Mouse (Mus musculus) cortical plate, adult 2 months (tissue): ENCODE results near the gene Hoxa13. TPM values are rescaled to one million over a fixed set of nuclear protein-coding genes. Genes with fewer than 3 reads are reported as not detected.

Experiments
- H3K27ac ChIP-seq: fragments of 200-500 bp; 2 replicates; pipeline ENCODE4 v1.5.1; 2012; ENCODE audit warnings: low read length, control low read depth, inconsistent platforms; ENCODE audit not compliant: insufficient read depth
- H3K4me1 ChIP-seq: fragments of 200-500 bp; 2 replicates; pipeline ENCODE4 v1.6.1; 2011; ENCODE audit warnings: low read length; ENCODE audit not compliant: control insufficient read depth, insufficient read depth
- H3K4me3 ChIP-seq: fragments of 200-500 bp; 2 replicates; pipeline ENCODE4 v1.5.1; 2011; ENCODE audit warnings: mild to moderate bottlenecking, low read length, control low read depth; ENCODE audit not compliant: insufficient read depth
- CTCF ChIP-seq: fragments of 200-500 bp; IDR thresholded peaks from 2 replicates; pipeline ENCODE4 v1.5.1; 2011; ENCODE audit warnings: mild to moderate bottlenecking, control low read depth, low read length; ENCODE audit not compliant: insufficient read depth; ENCODE audit errors: extremely low read depth
- POLR2A ChIP-seq: fragments of 200-500 bp; IDR thresholded peaks from 2 replicates; pipeline ENCODE4 v1.6.1; 2011; ENCODE audit warnings: mild to moderate bottlenecking, low read length, control low read depth; ENCODE audit not compliant: insufficient read depth; ENCODE audit errors: extremely low read depth
- polyA plus RNA-seq: library from polyadenylated mRNA; depleted of rRNA; stranded (reverse); fragments of >200 nt; gene quantifications from 2 replicates; pipeline ENCODE4 v1.2.3, GENCODE M21; 2012

Gene Hoxa13
- polyA plus RNA-seq, 1 experiment, result not detected

DNA sequence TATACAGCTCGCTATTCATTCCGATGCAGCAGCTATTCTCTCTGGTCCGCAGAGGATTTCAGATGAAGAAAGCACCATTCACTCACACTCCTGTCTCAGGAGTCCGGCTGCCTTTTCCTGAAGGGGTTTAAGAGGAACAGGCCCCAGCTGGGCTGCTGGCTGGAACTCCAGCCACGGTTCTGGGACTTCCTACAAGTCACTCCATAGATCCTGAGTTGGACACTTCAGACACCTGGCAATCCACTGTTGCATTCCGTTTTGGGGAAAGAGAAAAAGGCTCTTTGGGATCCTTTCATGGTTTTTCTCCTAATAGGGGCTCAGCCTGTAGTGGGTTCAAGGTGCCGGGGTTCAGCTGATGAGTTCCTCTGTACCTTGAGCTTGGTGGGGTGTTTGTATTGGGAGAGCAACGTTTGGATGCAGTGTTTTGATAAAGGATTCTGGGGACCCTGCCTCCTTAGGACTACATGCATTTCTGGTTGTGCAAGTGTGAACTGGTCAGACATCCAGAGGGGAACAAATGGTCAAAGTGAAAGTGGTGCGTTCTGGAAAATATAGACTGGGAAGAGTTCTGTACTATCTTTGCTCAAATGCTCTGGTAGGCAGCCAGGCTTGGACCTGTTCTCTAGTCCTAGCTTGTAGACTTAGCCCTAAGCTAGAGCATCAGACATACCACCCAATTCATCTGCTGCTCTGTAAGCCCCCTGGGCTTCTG is 1.2 kb upstream of the Hoxa13 start:
- TF ChIP-seq POLR2A (no peak), CTCF (no peak)
- H3K4me1 ChIP-seq, result no peaks in the 10 kb centered on the region
- H3K4me3 ChIP-seq, result no peak overlapping the region
- H3K27ac ChIP-seq, result no peak overlapping the region

GRCm38 (mm10) chr6:52259811-52260261 is 844 bp downstream of the Hoxa13 start:
- Histone ChIP-seq H3K4me1 (no peaks in the 10 kb centered on the region), H3K4me3 (no peak overlapping the region), H3K27ac (no peak overlapping the region)
- TF ChIP-seq CTCF, result no peak
- TF ChIP-seq POLR2A, result no peak

GRCm38 (mm10) chr6:52259081-52259790 is 1.4 kb downstream of the Hoxa13 start:
- Histone ChIP-seq H3K4me3 (no peak overlapping the region), H3K27ac (no peak overlapping the region), H3K4me1 (no peaks in the 10 kb centered on the region)
- no peak for TF ChIP-seq POLR2A
- no peak for TF ChIP-seq CTCF

- Histone ChIP-seq H3K4me3 (no peak overlapping the region), H3K27ac (no peak overlapping the region), H3K4me1 (no peaks in the 10 kb centered on the region)
- no peak for TF ChIP-seq POLR2A
- peak; percentile 78 for TF ChIP-seq CTCF
Measured at GRCm38 (mm10) chr6:52256956-52257355, 3.7 kb downstream of the Hoxa13 start.

DNA sequence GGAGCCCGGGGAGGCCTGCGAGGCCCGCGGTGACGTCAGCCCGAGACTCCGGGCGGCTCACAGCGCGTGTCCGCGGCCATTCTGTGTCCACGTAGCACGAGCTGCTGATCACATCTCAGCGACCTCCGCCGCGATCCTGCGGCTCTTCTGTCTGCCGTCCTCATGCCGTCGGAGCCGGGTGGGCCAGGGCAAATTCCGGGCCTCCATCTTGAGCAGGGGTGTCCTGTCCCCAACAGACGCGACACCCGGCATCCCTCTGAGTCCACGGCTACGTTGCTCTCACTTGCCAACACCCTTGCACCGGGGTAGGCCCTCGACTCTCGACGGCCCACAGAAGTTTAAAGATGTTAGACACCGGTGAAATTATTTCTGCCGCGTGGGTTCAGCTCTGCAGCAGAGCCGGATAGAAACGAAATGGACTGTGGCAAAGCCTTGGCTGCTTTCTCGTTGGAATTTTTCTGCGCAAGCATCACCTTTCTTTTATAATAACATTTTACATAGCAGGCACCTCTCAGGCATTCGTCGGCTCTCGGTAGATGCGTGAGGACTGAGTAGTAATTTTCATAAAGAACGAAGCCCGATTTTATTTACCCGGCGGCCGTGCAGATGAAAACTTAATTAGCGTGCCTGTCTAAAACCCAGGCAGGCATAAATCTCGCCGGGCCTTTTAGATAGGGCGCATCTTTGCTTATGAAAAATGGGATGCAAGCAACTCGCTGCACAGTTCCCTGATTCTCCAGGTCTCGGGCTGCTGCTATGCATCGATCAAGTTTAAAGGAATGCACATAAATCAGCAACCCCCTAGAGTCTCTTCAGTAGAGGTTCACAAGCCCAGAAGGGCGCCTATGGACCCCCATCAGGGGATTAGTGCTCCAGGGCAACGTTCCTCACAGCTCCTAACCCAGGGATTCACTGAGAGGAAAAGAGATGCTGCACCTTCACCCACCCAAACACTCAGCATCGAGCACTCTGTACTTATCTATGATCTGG is 6.9 kb downstream of the Hoxa13 start:
- Histone ChIP-seq H3K4me1 (no peaks in the 10 kb centered on the region), H3K4me3 (no peak overlapping the region), H3K27ac (no peak overlapping the region)
- TF ChIP-seq POLR2A (no peak), CTCF (no peak)

GRCm38 (mm10) chr6:52252775-52253376 is 7.8 kb downstream of the Hoxa13 start:
- no peak overlapping the region for H3K27ac ChIP-seq
- no peak overlapping the region for H3K4me3 ChIP-seq
- TF ChIP-seq CTCF, result no peak
- TF ChIP-seq POLR2A, result no peak
- H3K4me1 ChIP-seq, result no peaks in the 10 kb centered on the region

DNA sequence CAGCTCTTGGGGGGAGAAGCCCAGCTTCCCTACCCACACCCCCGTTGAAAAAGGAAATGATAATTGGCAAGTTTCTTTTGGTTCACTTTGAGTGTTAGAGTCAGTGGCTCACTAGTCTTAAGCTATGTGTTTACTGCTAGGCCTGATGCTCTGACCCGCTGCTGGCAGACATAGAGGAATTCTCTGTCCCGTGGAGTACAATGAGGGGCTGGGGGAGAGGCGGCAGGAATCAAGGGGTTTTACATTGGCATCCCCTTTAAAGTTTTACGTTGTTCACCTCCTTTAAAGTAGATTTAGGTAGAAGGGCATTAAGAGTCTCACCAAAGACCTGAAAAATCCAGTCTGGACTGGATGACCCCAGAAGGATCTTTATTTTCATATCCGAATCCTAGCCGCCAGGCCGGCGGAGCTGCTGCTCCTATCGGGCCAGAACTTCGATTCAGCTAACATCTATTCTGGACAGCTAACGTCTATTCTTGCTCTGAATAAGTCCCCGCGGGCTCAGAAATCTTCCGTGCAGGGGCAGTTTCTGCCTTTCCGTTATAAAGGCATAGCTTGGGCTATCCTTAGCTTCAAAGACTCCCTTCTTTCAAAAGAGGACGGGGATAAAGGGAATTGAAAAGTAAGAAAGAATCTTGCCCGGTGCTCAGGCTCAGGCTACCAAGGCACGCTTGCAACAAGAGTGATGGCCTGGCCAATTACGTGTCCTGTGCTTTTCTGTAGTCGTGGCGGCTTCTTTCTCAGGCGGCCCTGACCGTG is 8.5 kb downstream of the Hoxa13 start:
- Histone ChIP-seq H3K4me1 (no peaks in the 10 kb centered on the region), H3K4me3 (no peak overlapping the region), H3K27ac (no peak overlapping the region)
- TF ChIP-seq CTCF (no peak), POLR2A (no peak)

- Histone ChIP-seq H3K4me3 (no peak overlapping the region), H3K27ac (no peak overlapping the region), H3K4me1 (no peaks in the 10 kb centered on the region)
- TF ChIP-seq CTCF (no peak), POLR2A (no peak)
Measured at GRCm38 (mm10) chr6:52251177-52251879, 9.4 kb downstream of the Hoxa13 start.
